Mouse (Mus musculus): ENCODE data around the gene Ptger1.

Gene Ptger1

GRCm38 (mm10) chr8:83697374-83698220 lies 31.1 kb downstream of the Ptger1 start:
- DNase-seq: peak; percentile 98

- peak; percentile 97 for DNase-seq
Measured at GRCm38 (mm10) chr8:83698291-83698660, 31.8 kb downstream of the Ptger1 start.

- peak; percentile 99 for DNase-seq
Measured at GRCm38 (mm10) chr8:83698661-83699453, 32.4 kb downstream of the Ptger1 start, which contains the start of gene Pkn1. Pkn1 (minus strand) TSS chr8:83699179.

GRCm38 (mm10) chr8:83699566-83699965 lies 33.1 kb downstream of the Ptger1 start:
- no peak for DNase-seq

- DNase-seq: peak; percentile 87
Measured at GRCm38 (mm10) chr8:83700423-83701085, 34.1 kb downstream of the Ptger1 start.

GRCm38 (mm10) chr8:83703426-83703825 lies 36.9 kb downstream of the Ptger1 start:
- no peak for DNase-seq

- peak; percentile 86 for DNase-seq
Measured at GRCm38 (mm10) chr8:83706411-83706810, 39.9 kb downstream of the Ptger1 start.

GRCm38 (mm10) chr8:83707554-83707953 lies 41.1 kb downstream of the Ptger1 start:
- no peak for DNase-seq

- no peak for DNase-seq
Measured at GRCm38 (mm10) chr8:83714676-83715030, 48.2 kb downstream of the Ptger1 start.

GRCm38 (mm10) chr8:83715031-83715690 lies 48.7 kb downstream of the Ptger1 start, which contains the start of gene Ddx39:
Ddx39 (plus strand) TSS chr8:83715177.
- peak; percentile 100 for DNase-seq

GRCm38 (mm10) chr8:83715771-83716170 lies 49.3 kb downstream of the Ptger1 start:
- DNase-seq: no peak

- no peak for DNase-seq
Measured at GRCm38 (mm10) chr8:83716563-83716962, 50.1 kb downstream of the Ptger1 start.

GRCm38 (mm10) chr8:83719048-83719447 lies 52.6 kb downstream of the Ptger1 start:
- no peak for DNase-seq

- no peak for DNase-seq
Measured at GRCm38 (mm10) chr8:83719693-83720092, 53.2 kb downstream of the Ptger1 start.

GRCm38 (mm10) chr8:83721405-83722025 lies 55.0 kb downstream of the Ptger1 start:
- peak; percentile 99 for DNase-seq
